Mouse (Mus musculus) limb, embryonic 15.5 days (tissue): ENCODE data around the gene Bms1. TPM values are rescaled to one million over a fixed set of nuclear protein-coding genes. Genes with fewer than 3 reads are reported as not detected.

ENCODE experiments used
- ATAC-seq: fragments of 200-750 bp; cut with Nextera tagmentation; 2 replicates; pipeline ENCODE4 v1.8.0; 2017; ENCODE audit warnings: low read depth, moderate TSS enrichment; ENCODE audit not compliant: insufficient number of reproducible peaks, low FRiP score, low TSS enrichment
- H3K27ac ChIP-seq: fragments of 300-500 bp; sonication (generic); 2 replicates; pipeline ENCODE4 v1.5.1; 2015; ENCODE audit warnings: moderate library complexity, mild to moderate bottlenecking, inconsistent platforms
- H3K27me3 ChIP-seq: fragments of 300-500 bp; sonication (generic); 2 replicates; pipeline ENCODE4 v1.6.1; 2015; ENCODE audit warnings: inconsistent platforms
- H3K36me3 ChIP-seq: fragments of 300-500 bp; sonication (generic); 2 replicates; pipeline ENCODE4 v1.6.1; 2015; ENCODE audit warnings: inconsistent platforms
- H3K4me1 ChIP-seq: fragments of 300-500 bp; sonication (generic); 2 replicates; pipeline ENCODE4 v1.6.1; 2015; ENCODE audit warnings: inconsistent platforms
- H3K4me2 ChIP-seq: fragments of 300-500 bp; sonication (generic); 2 replicates; pipeline ENCODE4 v1.6.1; 2015; ENCODE audit warnings: mild to moderate bottlenecking, inconsistent platforms
- H3K4me3 ChIP-seq: fragments of 300-500 bp; sonication (generic); 2 replicates; pipeline ENCODE4 v1.5.1; 2015; ENCODE audit warnings: mild to moderate bottlenecking, inconsistent platforms
- H3K9ac ChIP-seq: fragments of 300-500 bp; sonication (generic); 2 replicates; pipeline ENCODE4 v1.6.1; 2015; ENCODE audit warnings: inconsistent platforms
- H3K9me3 ChIP-seq: fragments of 300-500 bp; sonication (generic); 2 replicates; pipeline ENCODE4 v1.6.1; 2016; ENCODE audit warnings: inconsistent platforms
- WGBS: fragments of 180-500 bp; shearing (Covaris S2); methylation state at CpG from one replicate; pipeline ENCODE4 v1.1.7; 2015; 5-methylcytosine and 5-hydroxymethylcytosine counted together
- polyA plus RNA-seq: library from polyadenylated mRNA; unstranded; fragments of >200 nt; fragmentation: Nextera tagmentation; extraction: Ambion mirVana; gene quantifications from 2 replicates; pipeline ENCODE4 v1.2.1, GENCODE M21; 2015

Gene Bms1
- polyA plus RNA-seq, 1 experiment from 2014 or later = 32.3 TPM

GRCm38 (mm10) chr6:118381234-118381633 lies 38.0 kb downstream of the Bms1 start:
- Histone ChIP-seq H3K4me1 (peaks cover 6% of the 10 kb centered on the region), H3K4me2 (no peak overlapping the region), H3K9me3 (no peaks in the 10 kb centered on the region), H3K36me3 (peaks cover 31% of the 10 kb centered on the region), H3K4me3 (no peak overlapping the region), H3K27ac (no peak overlapping the region), H3K27me3 (0 out of 2 replicates have a peak, but pooled peaks cover 3% of the 10 kb centered on the region), H3K9ac (no peak overlapping the region)
- ATAC-seq = no peak
- 81% methylated on average over 4 of the region's 4 CpGs for WGBS

DNA sequence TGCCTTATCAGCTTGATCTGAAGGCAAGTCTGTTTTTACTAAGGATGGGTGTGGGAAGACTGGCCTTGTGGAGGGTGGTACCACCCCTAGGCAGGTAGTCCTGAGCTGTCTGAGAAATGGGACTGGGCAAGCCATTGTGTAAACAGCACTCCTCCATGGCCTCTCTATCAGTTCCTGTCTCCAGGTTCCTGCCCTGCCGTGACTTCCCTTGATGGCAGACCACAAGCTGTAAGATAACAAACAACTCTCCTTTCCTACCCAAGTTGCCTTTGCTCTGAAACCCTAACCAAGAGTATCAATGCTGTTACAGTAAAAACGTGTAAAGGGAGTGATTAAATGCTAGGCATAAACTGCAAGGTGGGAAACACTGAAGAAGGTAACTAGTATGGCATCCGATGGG lies 38.6 kb downstream of the Bms1 start:
- H3K9ac ChIP-seq = no peak overlapping the region
- H3K4me3 ChIP-seq = no peak overlapping the region
- ATAC-seq = no peak

DNA sequence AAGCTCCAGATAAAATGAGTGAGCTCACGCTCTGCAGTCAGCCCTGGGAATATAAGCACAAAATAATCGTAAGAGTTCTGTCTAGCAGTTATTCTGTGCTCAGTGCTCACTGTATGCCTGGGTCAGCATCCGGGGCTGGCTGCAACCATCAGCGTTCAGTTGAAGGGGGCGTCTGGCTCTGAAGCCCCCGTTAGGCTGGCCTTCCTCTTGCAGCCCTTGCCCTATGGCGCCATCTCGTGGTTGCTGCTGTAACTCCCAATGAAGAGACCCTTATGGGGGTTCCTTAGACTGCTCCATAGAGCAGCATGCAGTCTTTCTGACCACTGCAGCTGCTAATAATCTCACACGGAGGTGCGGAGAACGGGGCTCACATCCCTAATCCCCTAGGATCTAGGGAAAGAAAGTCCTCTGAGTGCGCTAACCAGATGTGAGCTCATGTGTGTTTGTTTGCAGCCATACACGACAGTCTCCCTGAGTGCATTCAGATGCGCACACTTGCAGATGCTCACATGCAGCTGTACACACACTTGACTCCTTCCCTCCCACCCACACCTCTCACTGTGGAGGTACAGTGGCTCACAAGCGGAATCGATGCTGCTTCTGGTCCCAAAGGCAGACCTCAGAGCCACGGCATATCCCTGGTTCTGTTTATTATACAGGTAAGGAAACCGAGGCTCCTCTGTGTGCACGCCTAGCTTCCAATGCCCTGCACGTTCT lies 39.7 kb downstream of the Bms1 start:
- Histone ChIP-seq H3K4me3 (no peak overlapping the region), H3K9me3 (no peaks in the 10 kb centered on the region), H3K4me2 (peak overlapping the region; percentile 6; the same call in 1 of the 2 replicates), H3K27me3 (peaks cover 13% of the 10 kb centered on the region), H3K9ac (no peak overlapping the region), H3K27ac (no peak overlapping the region), H3K36me3 (peaks cover 24% of the 10 kb centered on the region), H3K4me1 (peaks cover 10% of the 10 kb centered on the region)
- WGBS = 30% methylated on average over 20 of the region's 20 CpGs
- ATAC-seq = 0 out of 2 replicates have a peak, but pooled peaks have one; percentile 40

More for the DNA sequence above, 38.6 kb downstream of the Bms1 start:
- peaks cover 10% of the 10 kb centered on the region for H3K4me1 ChIP-seq
- 63% methylated on average over 3 of the region's 3 CpGs for WGBS
- no peaks in the 10 kb centered on the region for H3K9me3 ChIP-seq
- H3K27me3 ChIP-seq = peaks cover 7% of the 10 kb centered on the region; the same call in 1 of the 2 replicates
- H3K4me2 ChIP-seq = no peak overlapping the region
- peaks cover 31% of the 10 kb centered on the region for H3K36me3 ChIP-seq
- H3K27ac ChIP-seq = no peak overlapping the region

DNA sequence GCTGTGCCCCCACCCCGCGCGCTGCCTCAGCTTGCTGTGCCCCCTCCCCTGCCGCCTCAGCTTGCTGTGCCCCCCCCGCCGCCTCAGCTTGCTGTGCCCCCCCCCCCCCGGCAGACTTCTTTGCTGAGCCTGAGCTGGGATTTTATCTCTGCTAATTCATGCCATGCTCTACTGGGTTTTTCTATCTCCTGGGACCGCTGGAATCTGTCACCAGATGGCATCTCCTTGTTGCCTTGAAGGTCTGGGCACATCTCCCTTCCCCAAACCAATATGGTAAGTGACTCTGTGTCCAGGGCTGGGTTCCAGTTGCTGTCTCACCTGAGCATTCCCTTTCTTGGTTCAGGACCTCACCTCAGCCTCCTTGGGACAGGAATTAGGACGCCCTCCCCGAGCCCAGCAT lies 41.7 kb downstream of the Bms1 start:
- H3K9ac ChIP-seq = no peak overlapping the region
- ATAC-seq = no peak
- peaks cover 5% of the 10 kb centered on the region for H3K36me3 ChIP-seq

DNA sequence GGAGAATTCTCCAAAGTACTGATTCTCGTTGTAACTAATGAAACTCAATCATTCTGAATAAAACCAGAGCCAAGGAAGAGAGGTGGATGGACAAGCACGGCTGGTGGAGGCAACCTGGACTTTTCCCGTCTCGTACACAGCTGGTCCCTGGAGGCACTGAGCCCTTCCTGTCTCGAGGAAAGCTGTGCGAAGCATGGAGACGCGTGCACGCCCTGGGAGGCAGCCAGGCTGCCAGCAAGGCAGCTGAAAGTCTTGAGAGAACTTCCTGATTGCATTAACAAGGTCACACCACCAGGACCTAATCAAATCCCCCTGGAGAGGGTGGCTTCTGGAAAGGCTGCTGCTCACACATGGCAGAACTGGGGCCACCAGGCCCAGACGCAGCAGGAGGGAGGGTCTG lies 43.3 kb downstream of the Bms1 start:
- no peak overlapping the region for H3K4me2 ChIP-seq
- H3K9me3 ChIP-seq = no peaks in the 10 kb centered on the region
- WGBS = 11% methylated on average over 10 of the region's 10 CpGs

More for the DNA sequence above, 41.7 kb downstream of the Bms1 start:
- Histone ChIP-seq H3K4me1 (peaks cover 10% of the 10 kb centered on the region), H3K4me3 (no peak overlapping the region), H3K27me3 (peaks cover 13% of the 10 kb centered on the region), H3K4me2 (no peak overlapping the region), H3K9me3 (no peaks in the 10 kb centered on the region), H3K27ac (no peak overlapping the region)
- 63% methylated on average over 10 of the region's 10 CpGs for WGBS

DNA sequence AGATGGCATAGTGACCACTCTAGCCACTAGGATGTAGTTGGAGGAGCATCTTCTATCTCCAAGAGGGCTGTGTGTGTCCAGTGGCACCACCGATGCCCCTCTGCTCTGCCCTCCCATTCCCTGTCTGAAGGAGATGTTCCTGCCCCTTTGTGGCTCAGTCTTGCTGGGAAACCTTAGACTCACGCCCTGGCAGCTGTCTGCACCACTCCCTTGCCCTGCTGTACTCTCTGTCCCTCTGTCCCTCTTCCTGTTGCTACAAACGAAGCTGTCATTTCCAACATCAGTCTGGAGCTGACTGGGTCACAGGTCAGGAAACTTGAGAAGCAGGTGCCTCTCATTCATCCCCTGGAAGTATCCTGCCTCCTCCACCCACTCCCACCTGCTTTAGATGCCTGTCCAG lies 43.8 kb downstream of the Bms1 start:
- Histone ChIP-seq H3K4me1 (peaks cover 10% of the 10 kb centered on the region), H3K27ac (no peak overlapping the region), H3K36me3 (no peaks in the 10 kb centered on the region), H3K9me3 (no peaks in the 10 kb centered on the region), H3K27me3 (peaks cover 13% of the 10 kb centered on the region), H3K4me2 (no peak overlapping the region), H3K9ac (no peak overlapping the region), H3K4me3 (no peak overlapping the region)
- ATAC-seq = no peak
- WGBS = 48% methylated on average over 3 of the region's 3 CpGs

More for the DNA sequence above, 43.3 kb downstream of the Bms1 start:
- Histone ChIP-seq H3K9ac (no peak overlapping the region), H3K4me1 (peaks cover 10% of the 10 kb centered on the region), H3K27me3 (peaks cover 13% of the 10 kb centered on the region), H3K36me3 (no peaks in the 10 kb centered on the region), H3K4me3 (no peak overlapping the region), H3K27ac (no peak overlapping the region)
- ATAC-seq = no peak

GRCm38 (mm10) chr6:118375026-118375425 lies 44.2 kb downstream of the Bms1 start:
- Histone ChIP-seq H3K27ac (no peak overlapping the region), H3K9me3 (no peaks in the 10 kb centered on the region), H3K4me2 (no peak overlapping the region), H3K4me1 (peaks cover 10% of the 10 kb centered on the region), H3K9ac (no peak overlapping the region), H3K36me3 (no peaks in the 10 kb centered on the region), H3K27me3 (peaks cover 13% of the 10 kb centered on the region), H3K4me3 (no peak overlapping the region)
- no peak for ATAC-seq
- 85% methylated on average over 3 of the region's 3 CpGs for WGBS

DNA sequence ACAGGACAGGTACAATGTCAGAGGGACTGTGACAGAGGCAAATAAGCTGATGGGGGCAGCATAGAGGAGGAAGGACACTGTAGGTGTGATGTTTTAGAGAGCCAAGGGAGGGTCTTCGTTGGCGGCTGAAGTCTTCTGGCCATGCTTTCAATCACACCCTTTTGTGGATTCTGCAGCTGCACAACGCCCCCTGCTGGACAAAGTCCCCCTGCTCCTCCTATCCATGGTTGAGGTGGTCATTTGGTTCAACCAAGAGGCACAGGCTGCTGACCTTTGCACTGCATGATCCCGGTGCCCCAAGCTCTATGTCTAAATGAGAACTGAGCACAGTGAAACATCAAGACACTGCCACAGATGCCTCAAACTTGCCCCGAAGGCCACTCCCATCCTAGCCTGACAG lies 46.0 kb downstream of the Bms1 start:
- Histone ChIP-seq H3K27me3 (peaks cover 13% of the 10 kb centered on the region), H3K27ac (no peak overlapping the region), H3K4me3 (no peak overlapping the region), H3K36me3 (no peaks in the 10 kb centered on the region), H3K9ac (no peak overlapping the region), H3K4me1 (peaks cover 5% of the 10 kb centered on the region), H3K4me2 (no peak overlapping the region), H3K9me3 (no peaks in the 10 kb centered on the region)
- ATAC-seq = no peak
- WGBS = 40% methylated on average over 5 of the region's 5 CpGs

DNA sequence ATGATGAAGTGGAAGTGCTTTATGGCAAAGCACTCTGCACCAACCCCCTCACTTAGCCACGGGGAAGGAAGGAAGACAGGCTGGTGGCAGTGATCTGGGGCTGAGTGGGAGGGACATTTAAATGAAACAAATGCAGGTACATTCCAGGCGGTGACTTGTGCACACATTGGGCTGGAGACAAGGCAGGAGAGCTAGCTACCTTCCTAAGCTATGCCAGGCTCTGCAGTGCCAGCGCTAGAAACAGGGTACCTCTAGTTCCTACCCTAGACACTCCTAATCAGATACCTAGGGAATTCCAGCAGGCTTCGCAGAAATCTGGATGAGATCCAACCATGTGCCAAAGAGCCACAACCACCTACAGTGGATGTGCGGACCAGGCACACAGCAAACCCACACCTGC lies 46.5 kb downstream of the Bms1 start:
- Histone ChIP-seq H3K4me2 (no peak overlapping the region), H3K4me1 (peaks cover 5% of the 10 kb centered on the region), H3K9me3 (no peaks in the 10 kb centered on the region), H3K36me3 (no peaks in the 10 kb centered on the region), H3K9ac (no peak overlapping the region), H3K4me3 (no peak overlapping the region), H3K27me3 (peaks cover 13% of the 10 kb centered on the region), H3K27ac (no peak overlapping the region)
- WGBS = 71% methylated on average over 5 of the region's 5 CpGs
- no peak for ATAC-seq

DNA sequence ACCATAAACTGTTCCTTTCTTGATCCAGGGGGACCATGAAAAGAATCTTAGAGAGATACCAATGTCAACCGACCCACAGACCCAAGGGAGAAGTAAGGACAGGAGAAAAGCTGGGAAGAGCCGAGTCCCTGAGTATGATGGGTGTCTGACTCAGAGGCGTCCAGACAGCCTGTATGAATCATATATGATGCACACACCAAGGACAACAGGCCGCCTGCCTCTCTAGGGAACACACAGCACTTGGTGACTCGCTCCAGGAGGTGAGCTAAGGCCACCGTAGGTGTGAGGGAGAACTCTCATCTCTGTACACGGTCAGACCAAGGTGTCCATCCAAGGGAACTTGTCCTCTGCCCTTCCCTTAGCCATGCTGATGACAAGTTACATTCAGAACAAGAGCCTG lies 51.8 kb downstream of the Bms1 start:
- Histone ChIP-seq H3K9me3 (no peaks in the 10 kb centered on the region), H3K9ac (no peak overlapping the region), H3K27ac (no peak overlapping the region), H3K4me3 (no peak overlapping the region), H3K27me3 (no peaks in the 10 kb centered on the region), H3K4me1 (no peaks in the 10 kb centered on the region), H3K36me3 (no peaks in the 10 kb centered on the region), H3K4me2 (no peak overlapping the region)
- no peak for ATAC-seq
- WGBS = 80% methylated on average over 7 of the region's 7 CpGs

DNA sequence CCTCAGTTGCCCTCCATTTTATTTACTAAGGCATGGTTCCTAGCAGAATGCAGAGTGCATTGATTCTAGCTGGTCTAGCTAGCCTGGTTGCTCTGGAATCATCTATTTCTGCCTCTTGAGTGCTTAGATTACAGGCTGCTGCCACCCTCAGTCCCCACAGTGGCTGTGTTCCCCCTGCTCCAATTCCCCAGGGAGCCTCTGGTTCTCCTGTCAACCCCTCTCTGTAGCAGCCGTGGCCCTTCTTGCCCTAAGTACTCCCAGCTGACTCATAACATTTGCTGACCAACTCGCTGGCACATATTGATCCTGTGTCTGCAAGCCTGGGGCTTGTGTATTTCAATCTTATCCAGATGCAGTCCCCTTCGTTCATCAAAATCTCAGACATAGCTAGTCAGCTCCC lies 53.1 kb downstream of the Bms1 start:
- Histone ChIP-seq H3K4me1 (no peaks in the 10 kb centered on the region), H3K27ac (no peak overlapping the region), H3K27me3 (no peaks in the 10 kb centered on the region), H3K9me3 (no peaks in the 10 kb centered on the region), H3K36me3 (no peaks in the 10 kb centered on the region), H3K4me3 (no peak overlapping the region), H3K4me2 (no peak overlapping the region), H3K9ac (no peak overlapping the region)
- ATAC-seq = no peak
- WGBS = 45% methylated on average over 3 of the region's 3 CpGs

- ATAC-seq = no peak
- H3K36me3 ChIP-seq = no peaks in the 10 kb centered on the region
- H3K4me1 ChIP-seq = no peaks in the 10 kb centered on the region
- no peak overlapping the region for H3K9ac ChIP-seq
- no peak overlapping the region for H3K4me2 ChIP-seq
- H3K4me3 ChIP-seq = no peak overlapping the region
- no peaks in the 10 kb centered on the region for H3K9me3 ChIP-seq
- H3K27me3 ChIP-seq = no peaks in the 10 kb centered on the region
- no peak overlapping the region for H3K27ac ChIP-seq
Measured at GRCm38 (mm10) chr6:118365781-118366180, 53.5 kb downstream of the Bms1 start.
